Mouse (Mus musculus): Measurements from ENCODE around the gene Gzmk. TPM values are rescaled to one million over a fixed set of nuclear protein-coding genes. Genes with fewer than 3 reads are reported as not detected.

Gene Gzmk
- total and polyA plus RNA-seq, 3 experiments, result not detected

DNA sequence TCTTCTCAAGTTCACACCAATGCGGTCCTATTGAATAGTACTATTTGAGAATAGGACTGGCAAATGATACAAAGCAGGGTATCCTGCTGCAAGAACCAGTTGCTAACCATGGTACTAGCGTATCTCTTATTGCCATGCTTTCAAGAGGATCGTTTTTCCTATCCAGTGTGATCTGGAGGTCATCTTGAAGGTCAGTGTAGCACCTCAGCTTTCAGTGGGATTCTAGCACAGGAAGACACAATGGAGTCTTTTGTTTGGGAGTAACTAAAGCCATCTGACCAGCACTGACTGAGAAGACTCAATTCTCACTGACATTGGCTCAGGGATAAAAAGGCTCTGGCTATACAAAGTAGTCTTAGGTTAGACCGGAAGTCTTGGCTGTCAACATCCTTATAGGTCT, 74.2 kb downstream of the Gzmk start:
- Histone ChIP-seq H3K27me3 (replicated peaks) (no peaks in the 10 kb centered on the region), H3K4me3 (replicated peaks in 1 of 3; ENCODE audit: low read depth in 2 of 3, low read length in 2 of 3, poor library complexity in 1 of 3) (no peak overlapping the region), H3K9me3 (replicated peaks; ENCODE audit: low read length) (no peaks in the 10 kb centered on the region), H3K36me3 (replicated peaks in 1 of 2; ENCODE audit: control insufficient read depth in 1 of 2, insufficient read depth in 1 of 2, low read length in 1 of 2) (no peaks in the 10 kb centered on the region), H3K4me2 (ENCODE audit: insufficient read depth, low read depth, poor library complexity, severe bottlenecking) (no peak overlapping the region), H3K79me2 (replicated peaks; ENCODE audit: control insufficient read depth, extremely low read depth, insufficient read depth, poor library complexity, severe bottlenecking) (no peaks in the 10 kb centered on the region), H3K27ac (ENCODE audit: insufficient read depth, low read depth) (no peak overlapping the region), H3K4me1 (ENCODE audit: control insufficient read depth in 1 of 2, insufficient read depth in 2 of 2) (no peaks in the 10 kb centered on the region), H3K9ac (ENCODE audit: insufficient read depth, low read depth) (no peak overlapping the region)
- in situ Hi-C loops (cut with MboI; ENCODE audit: low pct_ligation_motif_present, low pct_unique_long_range_greater_than_20kb, low sequenced_read_pairs), result no loop called here
- dilution Hi-C loops (cut with MboI; ENCODE audit: extremely low pct_ligation_motif_present, extremely low pct_unique_long_range_greater_than_20kb, low sequenced_read_pairs), result no loop called here
- no peak for TF ChIP-seq MAZ (IDR thresholded peaks at IDR 0.05; ENCODE audit: low read depth, low read length)
- TF ChIP-seq ZNF384 (IDR thresholded peaks at IDR 0.05; ENCODE audit: low read depth, low read length), result no peak
- no peak for TF ChIP-seq UBTF (IDR thresholded peaks at IDR 0.05; ENCODE audit: low read depth, low read length)
- no peak for TF ChIP-seq JUN (IDR thresholded peaks at IDR 0.05; ENCODE audit: insufficient read depth, low read depth, low read length)
- DNase-seq (ENCODE audit: extremely low read depth), result no peak

DNA sequence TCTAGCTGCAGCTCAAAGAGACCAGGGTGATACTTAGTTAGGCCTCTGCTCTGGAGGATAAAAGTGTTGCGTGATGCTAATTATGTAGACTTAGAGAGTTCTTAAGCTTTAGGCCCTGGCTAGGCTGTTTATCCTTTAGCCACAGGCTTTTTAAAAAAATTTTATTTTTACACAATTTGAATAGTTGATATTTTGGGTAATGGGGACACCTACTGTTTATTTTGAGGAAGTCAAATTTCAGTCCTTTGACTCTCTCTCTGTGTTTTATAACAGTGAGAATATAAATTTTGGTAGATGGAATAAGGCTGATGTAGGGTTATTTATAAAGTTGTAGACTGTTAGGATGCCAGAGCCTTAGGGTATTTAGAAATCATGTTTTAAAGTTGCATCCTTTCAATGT, 86.1 kb downstream of the Gzmk start:
- H3K4me2 ChIP-seq (ENCODE audit: insufficient read depth, low read depth, poor library complexity, severe bottlenecking), result no peak overlapping the region
- no peak overlapping the region for H3K9ac ChIP-seq (ENCODE audit: insufficient read depth, low read depth)
- H3K27me3 ChIP-seq (replicated peaks), result no peaks in the 10 kb centered on the region
- in situ Hi-C loops (cut with MboI; ENCODE audit: low pct_ligation_motif_present, low pct_unique_long_range_greater_than_20kb, low sequenced_read_pairs), result no loop called here
- peak; percentile 69 for TF ChIP-seq RAD21 (IDR thresholded peaks at IDR 0.05; ENCODE audit: low read depth, low read length)
- peak; percentile 73 for TF ChIP-seq ZNF384 (IDR thresholded peaks at IDR 0.05; ENCODE audit: low read depth, low read length)
- TF ChIP-seq CTCF (conservative IDR thresholded peaks at IDR 0.05 in 1 of 2, IDR thresholded peaks at IDR 0.05 in 1 of 2; ENCODE audit: low read depth in 2 of 2, low read length in 2 of 2), result peak in 1 of 2 experiments; percentile 62; a peak in 2 of 4 replicates
- TF ChIP-seq SMC3 (IDR thresholded peaks at IDR 0.05; ENCODE audit: low read depth, low read length), result peak; percentile 43
- no peak for TF ChIP-seq E2F4 (IDR thresholded peaks at IDR 0.05; ENCODE audit: insufficient replicate concordance, low read depth, low read length)
- no peaks in the 10 kb centered on the region for H3K9me3 ChIP-seq (replicated peaks; ENCODE audit: low read length)
- H3K4me1 ChIP-seq (ENCODE audit: control insufficient read depth in 1 of 2, insufficient read depth in 2 of 2), result no peaks in the 10 kb centered on the region
- dilution Hi-C loops (cut with MboI; ENCODE audit: extremely low pct_ligation_motif_present, extremely low pct_unique_long_range_greater_than_20kb, low sequenced_read_pairs), result no loop called here
- H3K79me2 ChIP-seq (replicated peaks; ENCODE audit: control insufficient read depth, extremely low read depth, insufficient read depth, poor library complexity, severe bottlenecking), result no peaks in the 10 kb centered on the region
- H3K27ac ChIP-seq (ENCODE audit: insufficient read depth, low read depth), result no peak overlapping the region
- H3K4me3 ChIP-seq (replicated peaks in 1 of 3; ENCODE audit: low read depth in 2 of 3, low read length in 2 of 3, poor library complexity in 1 of 3), result no peak overlapping the region
- no peaks in the 10 kb centered on the region for H3K36me3 ChIP-seq (replicated peaks in 1 of 2; ENCODE audit: control insufficient read depth in 1 of 2, insufficient read depth in 1 of 2, low read length in 1 of 2)
- no peak for DNase-seq (ENCODE audit: extremely low read depth)

- no peaks in the 10 kb centered on the region for H3K79me2 ChIP-seq (replicated peaks; ENCODE audit: control insufficient read depth, extremely low read depth, insufficient read depth, poor library complexity, severe bottlenecking)
- dilution Hi-C loops (cut with MboI; ENCODE audit: extremely low pct_ligation_motif_present, extremely low pct_unique_long_range_greater_than_20kb, low sequenced_read_pairs) (no loop called here), in situ Hi-C loops (cut with MboI; ENCODE audit: low pct_ligation_motif_present, low pct_unique_long_range_greater_than_20kb, low sequenced_read_pairs) (no loop called here)
- no peak overlapping the region for H3K4me3 ChIP-seq (replicated peaks in 1 of 3; ENCODE audit: low read depth in 2 of 3, low read length in 2 of 3, poor library complexity in 1 of 3)
- H3K4me1 ChIP-seq (ENCODE audit: control insufficient read depth in 1 of 2, insufficient read depth in 2 of 2), result peaks cover 0 to 5% of the 10 kb centered on the region in 2 experiments; a peak in 1 of 4 replicates
- no peak overlapping the region for H3K27ac ChIP-seq (ENCODE audit: insufficient read depth, low read depth)
- TF ChIP-seq PAX5 (IDR thresholded peaks at IDR 0.05; ENCODE audit: low read length), result no peak
- no peak for TF ChIP-seq HCFC1 (IDR thresholded peaks at IDR 0.05; ENCODE audit: low read depth, low read length)
- TF ChIP-seq JUND (conservative IDR thresholded peaks at IDR 0.05; ENCODE audit: low read depth, low read length), result no peak
- no peak for TF ChIP-seq USF2 (conservative IDR thresholded peaks at IDR 0.05; ENCODE audit: low read depth, low read length)
- H3K9ac ChIP-seq (ENCODE audit: insufficient read depth, low read depth), result no peak overlapping the region
- H3K27me3 ChIP-seq (replicated peaks), result no peaks in the 10 kb centered on the region
- H3K4me2 ChIP-seq (ENCODE audit: insufficient read depth, low read depth, poor library complexity, severe bottlenecking), result no peak overlapping the region
- peak; percentile 2 for DNase-seq (ENCODE audit: extremely low read depth)
- H3K9me3 ChIP-seq (replicated peaks; ENCODE audit: low read length), result no peaks in the 10 kb centered on the region
- H3K36me3 ChIP-seq (replicated peaks in 1 of 2; ENCODE audit: control insufficient read depth in 1 of 2, insufficient read depth in 1 of 2, low read length in 1 of 2), result no peaks in the 10 kb centered on the region
Observed at GRCm38 (mm10) chr13:113129974-113130373, 95.7 kb downstream of the Gzmk start.

Other genes starting within 250 kb of the Gzmk start
- gene Ccno, start 238.1 kb downstream of the Gzmk start, total RNA-seq (2012; rRNA removed), result 0.17 and 0.21 TPM in 2 replicates
- gene Ccno, start 238.1 kb downstream of the Gzmk start, total RNA-seq (2014; rRNA removed), result 0.14 and 0.54 TPM in 2 replicates
- 0.12 and 0.16 TPM in 2 replicates for gene Ccno, start 238.1 kb downstream of the Gzmk start, polyA plus RNA-seq (2012; ENCODE audit: insufficient read length, low read depth)
- not detected in 2 replicates for gene Mcidas, start 232.1 kb downstream of the Gzmk start, total RNA-seq (2012; rRNA removed)
- not detected in 2 replicates for gene Mcidas, start 232.1 kb downstream of the Gzmk start, total RNA-seq (2014; rRNA removed)
- not detected in 2 replicates for gene Mcidas, start 232.1 kb downstream of the Gzmk start, polyA plus RNA-seq (2012; ENCODE audit: insufficient read length, low read depth)
- not detected in 2 replicates for gene Cdc20b, start 190.8 kb downstream of the Gzmk start, total RNA-seq (2012; rRNA removed)
- not detected in 2 replicates for gene Cdc20b, start 190.8 kb downstream of the Gzmk start, total RNA-seq (2014; rRNA removed)
- not detected in 2 replicates for gene Cdc20b, start 190.8 kb downstream of the Gzmk start, polyA plus RNA-seq (2012; ENCODE audit: insufficient read length, low read depth)
- not detected in 2 replicates for gene Gpx8, start 179.5 kb downstream of the Gzmk start, total RNA-seq (2012; rRNA removed)
- not detected in 2 replicates for gene Gpx8, start 179.5 kb downstream of the Gzmk start, total RNA-seq (2014; rRNA removed)
- gene Gpx8, start 179.5 kb downstream of the Gzmk start, polyA plus RNA-seq (2012; ENCODE audit: insufficient read length, low read depth), result not detected in 2 replicates
- gene Gzma, start 124.9 kb downstream of the Gzmk start, total RNA-seq (2012; rRNA removed), result not detected in 2 replicates
- gene Gzma, start 124.9 kb downstream of the Gzmk start, total RNA-seq (2014; rRNA removed), result not detected in 2 replicates
- not detected in 2 replicates for gene Gzma, start 124.9 kb downstream of the Gzmk start, polyA plus RNA-seq (2012; ENCODE audit: insufficient read length, low read depth)
- gene Esm1, start 16.2 kb downstream of the Gzmk start, total RNA-seq (2012; rRNA removed), result 0.13 TPM in 1 of 2 replicates, not detected in the other
- not detected in 2 replicates for gene Esm1, start 16.2 kb downstream of the Gzmk start, total RNA-seq (2014; rRNA removed)
- gene Esm1, start 16.2 kb downstream of the Gzmk start, polyA plus RNA-seq (2012; ENCODE audit: insufficient read length, low read depth), result not detected in 2 replicates
- not detected in 2 replicates for gene BC067074, start 67.3 kb upstream of the Gzmk start, total RNA-seq (2012; rRNA removed)
- gene BC067074, start 67.3 kb upstream of the Gzmk start, total RNA-seq (2014; rRNA removed), result not detected in 2 replicates
- gene BC067074, start 67.3 kb upstream of the Gzmk start, polyA plus RNA-seq (2012; ENCODE audit: insufficient read length, low read depth), result 0.65 and 0.93 TPM in 2 replicates

All from CH12.LX (cell line).